Mouse (Mus musculus) A20 (cell line): ENCODE measurements around the gene Hspb8.

ENCODE experiments used
- DNase-seq: peaks from one replicate; pipeline ENCODE4 v3.0.0-alpha.2; 2011; ENCODE audit warnings: low read depth, low spot score

Gene Hspb8

DNA sequence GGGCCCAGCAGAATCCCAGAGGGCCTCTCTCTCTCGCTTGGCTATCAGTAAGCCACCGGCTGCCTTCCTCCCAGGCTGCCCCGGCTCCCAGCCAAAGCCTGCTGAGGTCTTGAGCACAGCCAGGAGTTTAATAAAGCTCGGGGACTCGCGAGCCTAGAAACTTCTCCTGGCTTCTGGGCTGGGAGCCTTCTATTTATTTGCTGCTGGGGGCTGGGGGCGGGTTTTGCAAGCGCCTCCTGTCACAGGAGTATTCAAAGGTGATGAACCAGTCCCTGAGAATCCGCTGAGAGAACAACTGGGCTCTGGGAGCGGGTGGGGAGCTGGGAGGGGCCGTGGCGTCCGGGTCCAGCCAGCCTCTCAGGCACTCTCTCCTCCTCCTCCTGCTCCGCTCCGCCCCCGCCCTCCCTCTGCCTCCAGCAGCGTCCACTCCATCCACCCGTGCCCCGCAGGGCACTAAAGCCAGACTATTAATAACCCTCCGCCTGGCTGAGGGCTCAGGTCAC, at the start of gene Hspb8:
Gene Hspb8 (minus strand): TSS at position 166 of the 503 bp plus-strand sequence.
- no peak for DNase-seq

DNA sequence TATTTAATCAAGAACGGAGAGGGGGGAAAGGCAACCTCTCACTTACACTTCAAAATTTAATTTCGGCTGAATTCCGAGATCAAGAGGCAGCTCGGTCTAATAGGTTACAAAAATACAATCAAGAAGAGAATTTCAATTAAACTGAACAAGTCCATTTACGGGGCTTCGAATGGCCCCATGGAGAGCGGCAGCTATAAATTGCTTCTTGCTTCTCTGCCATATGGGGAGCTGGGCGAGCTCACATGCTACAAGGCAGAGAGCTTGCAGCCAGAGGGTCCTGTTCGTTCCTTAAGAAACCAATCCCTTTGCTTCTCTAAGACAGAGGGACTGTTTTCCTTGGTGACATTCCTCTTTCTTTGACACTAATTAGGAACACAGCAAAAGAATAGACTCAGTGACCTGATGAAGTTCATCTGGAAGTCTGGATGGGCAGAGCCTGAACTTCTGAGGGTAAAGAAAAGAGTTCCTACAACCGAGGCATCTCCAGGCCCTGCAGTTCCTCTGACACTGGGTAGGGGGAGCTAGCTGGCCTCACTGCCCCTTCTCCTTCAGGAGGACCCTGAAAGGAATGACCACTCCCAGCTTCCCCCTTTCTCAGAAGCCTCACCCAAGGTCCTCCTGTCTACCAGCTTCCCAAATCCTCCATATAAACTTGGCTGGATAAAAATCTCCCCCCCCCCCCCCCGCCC, 38.8 kb upstream of the Hspb8 start:
- no peak for DNase-seq

DNA sequence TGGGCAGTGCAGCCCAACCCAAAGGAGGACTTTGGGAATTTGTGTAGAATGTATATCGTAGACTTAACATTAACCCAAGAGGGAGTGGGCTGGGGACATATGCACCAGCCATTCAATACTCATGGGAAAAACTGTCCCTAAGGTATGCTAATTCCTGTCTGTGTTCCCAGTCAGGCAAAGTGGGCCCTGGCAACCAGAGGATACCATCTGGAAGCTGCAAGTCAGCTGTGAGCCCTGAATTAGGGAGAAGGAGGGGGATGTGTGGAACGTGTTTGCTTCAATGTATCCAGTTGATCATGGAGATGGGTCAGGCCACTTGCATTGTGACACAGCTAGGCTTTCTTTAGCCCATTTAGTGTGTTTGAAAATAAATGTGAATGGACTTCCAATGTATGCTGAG, 37.3 kb upstream of the Hspb8 start:
- no peak for DNase-seq

DNA sequence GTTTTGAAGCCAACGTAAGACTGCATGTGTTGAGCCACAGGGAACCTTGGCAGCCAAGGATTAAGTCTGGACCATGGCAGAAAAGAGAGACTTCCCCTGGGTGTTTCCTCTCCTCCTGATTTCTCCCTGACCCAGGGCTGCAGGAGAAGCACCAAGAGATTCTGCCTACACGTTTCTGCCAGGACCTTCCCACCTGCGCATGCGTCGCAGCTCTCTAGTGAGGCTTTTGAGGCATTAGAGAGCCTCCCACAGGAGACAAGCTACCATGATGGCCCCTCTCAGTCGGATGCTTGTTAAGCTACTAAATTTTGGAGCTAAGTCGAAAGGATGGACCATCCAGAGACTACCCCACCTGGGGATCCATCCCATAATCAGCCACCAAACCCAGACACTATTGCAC, 35.1 kb upstream of the Hspb8 start:
- DNase-seq: no peak

DNA sequence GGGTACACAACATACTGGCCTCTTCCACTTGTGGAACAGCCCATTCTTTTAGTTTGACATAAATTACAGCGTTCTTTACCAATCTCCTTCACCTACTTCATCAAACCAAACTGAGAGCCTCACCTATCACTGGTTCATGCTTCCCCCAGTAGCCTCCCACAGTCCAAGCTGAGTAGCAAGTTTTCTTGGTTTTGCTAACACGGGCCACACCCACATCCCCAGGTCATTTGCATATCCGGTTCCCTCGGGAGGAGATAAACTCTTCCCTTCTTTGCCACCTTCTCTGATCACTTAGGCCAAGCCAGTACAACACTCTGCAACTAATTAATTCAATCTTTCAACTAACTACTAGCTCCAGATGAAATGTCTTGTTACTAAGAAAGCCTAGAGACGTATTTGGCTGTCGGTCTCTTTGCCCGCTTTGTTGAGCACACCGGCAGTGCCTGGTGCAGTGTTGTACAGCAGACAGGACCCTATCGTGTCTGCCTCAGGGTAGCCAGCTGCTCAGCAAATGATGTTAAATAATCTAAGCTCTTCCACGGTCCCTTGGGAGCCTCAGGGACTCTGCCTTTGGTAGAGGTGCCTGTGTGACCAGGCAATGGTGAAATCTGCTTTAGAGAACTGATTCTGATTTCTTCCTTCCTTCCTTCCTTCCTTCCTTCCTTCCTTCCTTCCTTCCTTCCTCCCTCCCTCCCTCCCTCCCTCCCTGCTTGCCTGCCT, 34.3 kb upstream of the Hspb8 start:
- DNase-seq: no peak

DNA sequence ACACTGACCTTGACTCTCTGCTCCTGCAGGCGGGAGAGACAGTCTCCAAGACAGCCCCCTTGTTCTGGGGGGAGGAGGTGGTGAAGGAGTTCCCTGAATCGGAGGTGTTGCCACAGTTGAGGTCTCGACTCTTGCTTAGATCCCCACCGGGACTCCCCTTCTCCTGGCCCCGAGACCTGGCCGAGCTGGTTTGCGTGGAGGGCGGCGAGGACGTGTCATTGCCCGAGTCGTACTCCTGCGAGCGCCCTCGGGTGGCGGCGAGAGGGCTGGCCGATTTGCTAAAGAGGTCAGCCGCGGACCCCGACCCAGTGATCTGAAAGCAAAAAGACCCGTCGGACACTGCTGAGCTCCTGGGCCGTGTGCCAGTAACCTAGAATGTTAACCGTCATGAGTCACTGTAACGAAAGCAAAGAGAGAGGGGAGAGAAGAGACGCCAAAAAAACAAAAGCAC, 30.8 kb upstream of the Hspb8 start:
- DNase-seq: no peak

DNA sequence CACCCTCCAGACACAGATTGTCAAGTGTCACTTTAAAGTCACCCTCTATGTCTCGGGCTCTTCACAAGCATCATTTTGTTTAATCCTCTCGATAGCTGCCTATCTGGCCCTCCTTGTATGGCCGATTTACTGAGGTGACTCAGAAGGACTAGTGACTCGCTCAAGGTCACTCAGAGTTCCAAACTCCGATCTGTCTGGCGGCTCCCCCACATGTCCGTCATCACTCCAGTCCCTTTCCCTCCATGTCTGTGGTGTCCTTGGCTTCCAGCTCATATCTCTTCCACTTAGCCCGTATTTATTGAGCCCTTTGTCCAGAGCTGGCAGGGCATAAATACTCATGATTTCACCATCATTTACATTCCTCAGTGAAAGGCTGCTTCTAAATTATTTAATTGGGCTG, 28.2 kb upstream of the Hspb8 start:
- no peak for DNase-seq

DNA sequence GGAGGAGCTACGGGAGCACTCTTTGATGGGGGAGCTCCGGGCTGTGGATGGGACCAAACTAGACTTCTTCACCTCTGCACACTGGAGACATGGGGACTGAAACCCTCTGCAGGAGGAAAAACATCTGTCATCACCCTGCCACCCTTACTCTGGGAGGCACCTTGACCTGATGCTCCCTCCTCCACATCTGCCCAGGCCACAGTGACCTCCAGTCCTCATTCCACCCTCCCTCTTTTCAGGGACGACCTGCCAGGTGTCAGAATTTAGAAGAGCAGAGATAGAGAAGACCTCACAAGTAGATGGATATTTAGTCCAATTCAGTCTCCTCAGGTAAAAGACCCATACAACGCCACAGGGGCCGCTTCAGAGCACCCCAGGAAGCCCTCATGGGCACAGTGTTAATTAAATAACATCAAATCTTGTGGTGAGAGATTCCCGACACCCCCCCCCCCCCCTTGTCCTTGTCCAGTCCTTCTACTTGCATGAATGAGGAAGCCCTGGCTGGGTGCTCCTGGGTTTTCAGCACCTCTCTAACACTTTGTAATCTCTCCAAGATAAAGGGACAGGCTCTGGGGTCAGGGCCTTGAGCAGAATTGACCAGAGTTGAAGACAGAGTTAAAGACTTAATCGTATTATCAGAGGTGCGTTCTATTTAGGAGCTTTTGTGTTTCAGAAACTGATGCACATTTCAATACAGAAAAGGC, 27.0 kb upstream of the Hspb8 start:
- DNase-seq: no peak

DNA sequence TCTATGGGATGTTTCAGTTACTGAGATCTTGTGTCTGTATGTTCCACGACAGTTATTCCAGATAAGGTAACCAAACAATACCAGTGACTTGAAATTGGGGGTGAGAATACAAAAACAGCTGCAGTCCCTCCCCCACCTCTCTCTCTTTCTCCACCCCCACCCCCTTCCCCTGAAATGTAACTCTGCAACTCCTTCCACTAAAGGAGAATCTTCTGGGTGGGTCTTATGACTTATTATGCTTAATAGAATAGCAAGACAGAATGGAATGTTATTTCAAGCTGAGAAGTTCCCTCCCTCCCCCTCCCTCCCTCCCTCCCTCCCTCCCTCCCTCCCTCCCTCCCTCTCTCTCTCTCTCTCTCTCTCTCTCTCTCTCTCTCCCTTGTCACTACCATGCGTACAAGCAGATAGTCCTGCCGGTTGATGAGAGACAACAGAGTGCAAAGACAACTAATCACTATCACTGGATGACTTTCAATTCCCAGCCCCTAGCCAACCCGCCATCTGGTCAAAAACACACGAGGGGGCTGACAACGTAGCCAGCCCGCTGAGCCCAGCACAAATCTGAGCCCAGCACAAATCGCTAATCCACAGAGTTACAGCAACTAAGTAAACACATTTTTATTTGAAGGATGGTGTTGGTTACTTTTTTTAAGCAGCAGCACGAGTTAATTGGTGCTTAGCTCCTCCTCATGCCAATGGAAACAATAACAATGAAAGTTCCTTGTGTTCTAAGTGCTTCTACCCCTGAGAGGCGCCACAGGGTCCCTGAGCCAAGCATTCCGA, 25.9 kb upstream of the Hspb8 start:
- no peak for DNase-seq

DNA sequence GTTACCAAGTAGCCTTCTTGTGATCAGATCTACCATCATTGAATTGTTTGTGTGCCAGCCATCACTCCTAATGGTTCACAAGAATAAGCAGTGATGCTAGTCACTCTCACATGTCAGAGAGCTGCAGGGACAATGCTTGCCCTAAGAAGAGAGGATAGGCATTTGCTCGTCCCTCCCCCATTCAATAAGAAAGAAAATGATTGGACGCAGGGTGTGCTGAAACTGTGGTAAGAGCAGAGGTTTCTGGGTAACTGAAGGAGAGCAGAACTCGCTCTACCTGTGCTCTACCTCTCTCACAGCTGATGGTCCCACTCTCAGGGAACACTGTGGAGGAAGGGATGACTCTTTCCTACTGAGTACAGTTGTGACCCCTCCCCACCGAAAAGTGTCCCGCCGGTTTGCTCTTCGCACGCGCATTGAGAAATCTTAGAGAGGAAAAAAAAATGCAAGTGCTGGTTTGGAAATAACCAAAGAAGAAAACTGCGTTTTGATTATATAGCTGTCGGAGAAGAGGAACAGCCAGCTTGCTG, 25.2 kb upstream of the Hspb8 start:
- DNase-seq: no peak

DNA sequence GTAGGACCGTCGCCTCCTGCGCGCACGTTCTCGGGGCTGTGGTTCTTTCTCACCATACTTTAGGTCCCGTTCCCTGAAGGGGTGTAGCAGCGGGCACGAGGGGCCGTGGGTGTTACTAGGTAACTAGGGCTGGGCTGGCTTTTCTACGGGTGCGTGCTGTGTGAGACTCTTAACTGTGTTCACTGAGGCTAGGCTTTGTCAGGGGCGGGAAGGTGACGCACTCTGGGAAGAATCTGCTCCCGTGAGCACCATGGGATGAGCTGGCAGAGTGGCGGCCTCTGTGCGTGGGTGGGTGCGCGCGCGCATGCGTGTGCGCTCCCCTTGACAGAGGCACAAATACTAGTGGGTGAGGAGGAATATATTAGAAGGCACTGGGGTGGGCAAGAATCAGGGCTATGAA, 23.9 kb upstream of the Hspb8 start:
- no peak for DNase-seq

DNA sequence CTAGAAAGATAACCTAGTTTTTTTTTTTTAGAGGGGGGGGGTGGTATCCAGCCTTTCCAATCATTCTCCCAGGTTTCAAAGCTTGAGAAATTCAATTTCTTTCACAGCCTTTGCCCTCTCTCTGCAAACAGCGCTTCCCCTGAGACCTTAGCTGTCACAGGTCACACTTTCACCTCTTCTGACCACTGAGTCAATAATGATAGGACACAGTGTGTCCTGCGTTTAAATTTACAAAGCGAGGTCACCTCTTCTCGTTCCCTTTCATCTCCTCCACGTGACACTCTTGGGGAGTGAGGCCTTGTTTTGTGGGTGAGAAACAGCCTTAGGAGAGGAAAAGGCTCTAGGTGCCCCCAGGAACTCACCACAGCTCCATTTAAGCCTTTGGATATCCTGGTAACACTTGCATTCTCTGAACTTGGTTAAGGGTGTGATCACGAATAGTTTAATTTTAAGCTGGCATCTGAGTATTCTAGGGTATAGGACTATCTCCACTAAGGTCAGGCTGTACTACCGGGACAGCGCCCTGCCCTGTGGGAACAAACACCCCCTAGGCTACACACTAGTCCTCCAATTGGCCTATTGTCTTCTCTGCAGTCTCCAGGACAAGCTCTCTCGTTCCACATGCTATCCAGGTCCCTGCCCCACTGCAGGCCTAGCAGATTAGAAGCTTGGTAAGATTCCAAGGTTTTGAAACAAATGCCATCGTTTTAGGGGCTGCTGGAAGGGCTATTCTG, 23.1 kb upstream of the Hspb8 start:
- DNase-seq: no peak

DNA sequence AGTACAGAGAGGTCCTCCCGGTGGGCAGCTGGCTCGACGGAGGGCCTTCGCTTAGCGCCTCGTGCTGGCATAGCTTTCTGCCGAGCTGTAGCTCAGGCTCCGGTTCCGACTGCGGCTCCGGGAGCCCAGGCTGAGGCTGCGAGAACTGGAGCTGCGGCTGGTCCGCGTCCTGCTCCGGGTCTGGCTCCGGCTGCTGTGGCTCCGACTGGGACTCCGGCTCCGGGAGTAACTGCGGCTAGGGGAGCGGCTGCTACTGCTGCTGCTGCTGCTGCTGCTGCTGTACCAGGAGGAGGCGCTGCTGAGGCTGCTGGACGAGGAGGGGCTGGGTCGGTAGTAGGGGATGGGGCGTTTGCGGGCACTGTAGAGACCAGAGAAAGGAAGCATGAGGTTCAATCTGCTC, 21.9 kb upstream of the Hspb8 start:
- no peak for DNase-seq

DNA sequence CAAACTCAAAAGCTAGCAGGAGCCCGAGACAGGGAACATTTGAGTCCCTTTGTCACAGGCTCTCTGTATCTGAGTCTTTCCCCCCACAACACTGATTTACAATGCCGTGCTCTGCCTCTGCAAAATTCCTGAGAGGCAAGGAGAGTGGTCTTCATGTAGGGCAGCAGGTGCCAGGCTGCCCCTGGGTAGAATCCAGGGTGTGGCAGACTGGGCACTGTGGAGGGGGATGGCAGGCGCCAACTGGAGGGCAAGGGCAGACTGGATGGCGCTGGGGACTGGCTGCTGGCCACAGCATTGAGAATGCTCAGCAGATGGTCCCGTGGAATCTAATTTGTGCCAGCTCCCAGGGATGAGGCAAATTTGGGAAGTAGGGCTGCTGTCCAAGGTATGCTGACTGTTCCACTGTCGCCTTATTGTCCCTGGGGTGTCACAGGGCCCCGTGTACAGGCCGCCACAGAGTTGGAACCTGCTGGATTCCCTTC, 20.8 kb upstream of the Hspb8 start:
- no peak for DNase-seq

DNA sequence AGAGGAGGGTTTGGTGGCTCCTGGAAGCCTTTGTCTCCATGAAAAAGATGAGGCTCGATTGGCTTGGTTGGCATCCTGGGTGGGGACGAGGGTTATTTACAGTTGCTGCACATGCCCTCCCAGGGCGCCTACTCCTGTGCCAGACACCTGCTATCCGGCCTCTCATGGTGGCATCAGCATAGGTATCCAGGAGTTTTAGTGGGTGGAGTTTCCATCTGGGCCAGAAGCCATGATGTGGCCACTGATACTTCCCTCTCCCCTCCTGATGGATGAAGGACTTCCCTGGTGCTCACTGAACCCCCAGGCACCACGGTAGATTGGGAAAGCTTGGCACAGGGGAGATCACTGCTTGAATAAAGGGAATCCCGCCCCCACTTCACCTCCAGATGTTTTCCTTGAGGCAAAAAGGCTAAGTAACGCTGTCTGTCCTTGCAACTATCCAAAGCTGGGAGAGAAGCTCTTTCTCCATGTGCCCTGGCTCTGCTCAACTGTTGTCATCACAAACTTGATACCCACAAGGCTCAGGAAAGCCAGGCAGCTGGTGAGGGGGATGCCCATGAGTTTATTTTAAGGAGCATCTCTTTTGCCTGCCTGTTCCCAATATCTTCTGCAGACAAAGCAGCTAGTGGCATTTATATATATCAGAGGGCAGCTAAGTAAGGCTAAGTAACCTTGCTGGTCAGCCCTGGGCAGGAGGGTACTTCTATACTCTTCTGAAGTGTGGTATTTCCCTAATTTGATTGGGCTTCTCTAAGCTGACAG, 20.2 kb upstream of the Hspb8 start:
- no peak for DNase-seq

DNA sequence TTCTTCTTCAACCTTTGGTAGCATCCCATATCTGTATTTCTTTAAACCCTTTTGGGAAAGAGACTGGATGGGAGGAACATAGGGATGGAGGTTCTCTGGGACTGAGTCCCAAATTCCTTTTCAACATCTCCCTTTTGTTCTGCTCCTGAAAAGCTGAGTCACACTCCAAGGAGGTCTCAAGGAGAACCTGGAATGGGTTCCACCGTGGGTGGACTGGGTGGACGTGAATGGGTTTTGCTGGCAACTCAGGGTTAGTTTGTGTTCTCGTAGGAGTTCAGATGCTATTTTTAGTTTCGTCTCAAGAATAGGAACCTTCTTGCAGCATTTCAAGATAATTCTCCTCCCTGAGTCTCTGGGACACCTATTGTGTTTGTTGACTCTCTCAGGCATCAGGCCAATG, 17.6 kb upstream of the Hspb8 start:
- DNase-seq: no peak

DNA sequence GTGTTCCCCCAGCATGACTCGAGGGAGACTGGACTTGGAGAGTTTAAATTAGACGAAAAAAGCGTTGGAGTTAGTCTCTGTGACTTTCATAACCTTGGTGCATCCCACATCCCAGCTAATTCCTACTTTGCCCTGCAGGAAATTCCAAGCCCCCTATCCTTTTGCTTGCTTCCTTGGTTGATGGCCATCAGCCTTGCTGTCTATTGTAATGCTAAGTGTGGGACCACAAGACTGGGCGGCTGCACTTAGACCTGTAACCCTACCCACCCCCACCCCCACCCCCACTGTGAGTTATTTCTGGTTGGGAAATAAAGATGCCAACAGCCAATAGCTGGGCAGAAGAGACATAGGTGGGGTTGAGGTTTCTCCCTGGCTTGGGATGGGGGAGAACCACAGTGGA, 15.7 kb upstream of the Hspb8 start:
- DNase-seq: no peak

DNA sequence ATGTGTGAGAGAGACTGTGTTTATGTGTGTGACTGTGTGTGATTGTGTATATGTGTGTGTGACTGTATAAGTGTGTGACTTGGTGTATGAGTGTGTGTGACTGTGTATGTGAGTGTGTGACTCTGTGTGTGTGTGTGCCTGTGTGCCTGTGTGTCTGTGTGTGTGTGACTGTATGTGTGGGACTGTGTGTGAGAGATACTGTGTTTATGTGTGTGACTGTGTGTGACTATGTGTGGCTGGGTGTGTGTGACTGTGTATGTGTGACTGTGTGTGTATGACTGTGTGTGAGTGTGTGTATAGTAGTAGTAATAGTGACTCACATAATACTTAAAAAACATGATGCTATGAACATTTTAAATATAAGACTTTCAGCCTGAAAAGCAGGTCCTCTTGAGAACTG, 13.5 kb upstream of the Hspb8 start:
- DNase-seq: no peak

DNA sequence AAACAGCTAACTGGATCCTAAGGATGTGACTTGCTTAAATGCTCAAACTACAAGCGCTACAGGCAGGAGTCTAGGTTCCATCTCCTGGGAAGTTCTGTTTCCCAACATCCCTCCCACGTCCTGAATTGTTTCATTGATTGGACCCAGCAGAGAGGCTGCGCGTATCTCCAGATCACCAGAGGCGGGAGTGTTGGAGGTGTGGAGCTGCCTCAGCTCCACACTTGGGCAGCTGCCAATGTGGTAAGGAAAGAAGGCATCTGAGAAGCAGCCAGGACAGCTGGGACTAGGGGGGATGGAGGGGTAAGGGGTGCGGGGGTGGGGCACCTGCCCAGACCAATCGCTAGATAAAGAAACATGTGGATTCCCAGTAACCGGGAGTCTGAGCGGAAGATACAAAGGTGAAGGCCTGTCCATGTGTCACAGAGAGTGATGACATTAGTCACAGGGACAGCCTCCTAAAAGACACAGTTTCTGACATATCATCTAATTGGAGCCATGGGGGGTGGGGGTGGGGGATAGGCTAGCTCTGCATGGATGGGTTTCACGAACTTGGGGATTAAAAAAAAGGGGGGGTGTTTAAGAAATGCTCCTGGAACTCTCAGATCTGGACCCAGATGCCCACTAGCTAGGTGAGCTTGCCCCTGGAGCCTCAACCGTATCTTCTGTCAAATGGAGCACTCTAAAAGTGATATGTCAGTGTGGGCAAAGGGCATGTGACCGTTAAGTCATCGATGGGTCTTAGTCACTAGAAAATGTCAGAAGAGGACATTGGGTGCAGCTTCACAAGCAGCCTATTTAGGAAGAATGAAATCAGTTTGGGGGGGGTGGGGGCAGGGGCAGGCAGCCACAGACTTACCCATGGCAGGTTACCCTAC, 12.5 kb upstream of the Hspb8 start:
- no peak for DNase-seq
